Mouse (Mus musculus): ENCODE measurements around the gene Rgma.

Rgma gene

GRCm38 (mm10) chr7:73375257-73376100, at the start of gene Rgma:
TSS of gene Rgma (plus strand) at chr7:73375509.
- DNase-seq (ENCODE audit: low read depth), result no peak

GRCm38 (mm10) chr7:73326236-73326635, 49.1 kb upstream of the Rgma start:
- no peak for DNase-seq (ENCODE audit: low read depth)

GRCm38 (mm10) chr7:73326680-73327079, 48.6 kb upstream of the Rgma start:
- DNase-seq (ENCODE audit: low read depth), result no peak

- no peak for DNase-seq (ENCODE audit: low read depth)
Observed at GRCm38 (mm10) chr7:73327193-73327592, 48.1 kb upstream of the Rgma start.

- no peak for DNase-seq (ENCODE audit: low read depth)
Observed at GRCm38 (mm10) chr7:73327652-73328051, 47.7 kb upstream of the Rgma start.

GRCm38 (mm10) chr7:73328653-73329207, 46.6 kb upstream of the Rgma start:
- DNase-seq (ENCODE audit: low read depth), result no peak

- DNase-seq (ENCODE audit: low read depth), result no peak
Observed at GRCm38 (mm10) chr7:73330754-73331153, 44.6 kb upstream of the Rgma start.

GRCm38 (mm10) chr7:73331645-73332044, 43.7 kb upstream of the Rgma start:
- DNase-seq (ENCODE audit: low read depth), result no peak

GRCm38 (mm10) chr7:73333398-73333988, 41.8 kb upstream of the Rgma start:
- DNase-seq (ENCODE audit: low read depth), result no peak

- no peak for DNase-seq (ENCODE audit: low read depth)
Observed at GRCm38 (mm10) chr7:73334883-73335282, 40.4 kb upstream of the Rgma start.

- DNase-seq (ENCODE audit: low read depth), result no peak
Observed at GRCm38 (mm10) chr7:73336380-73336779, 38.9 kb upstream of the Rgma start.

GRCm38 (mm10) chr7:73338353-73338752, 37.0 kb upstream of the Rgma start:
- DNase-seq (ENCODE audit: low read depth), result no peak

GRCm38 (mm10) chr7:73343852-73344251, 31.5 kb upstream of the Rgma start:
- no peak for DNase-seq (ENCODE audit: low read depth)

GRCm38 (mm10) chr7:73348585-73349124, 26.7 kb upstream of the Rgma start:
- DNase-seq (ENCODE audit: low read depth), result no peak

- no peak for DNase-seq (ENCODE audit: low read depth)
Observed at GRCm38 (mm10) chr7:73349158-73349557, 26.2 kb upstream of the Rgma start.

GRCm38 (mm10) chr7:73355229-73355628, 20.1 kb upstream of the Rgma start:
- no peak for DNase-seq (ENCODE audit: low read depth)

- no peak for DNase-seq (ENCODE audit: low read depth)
Observed at GRCm38 (mm10) chr7:73356901-73357300, 18.4 kb upstream of the Rgma start.

- no peak for DNase-seq (ENCODE audit: low read depth)
Observed at GRCm38 (mm10) chr7:73357626-73358025, 17.7 kb upstream of the Rgma start.

GRCm38 (mm10) chr7:73365511-73365910, 9.8 kb upstream of the Rgma start:
- no peak for DNase-seq (ENCODE audit: low read depth)

- DNase-seq (ENCODE audit: low read depth), result no peak
Observed at GRCm38 (mm10) chr7:73365965-73366364, 9.3 kb upstream of the Rgma start.

- DNase-seq (ENCODE audit: low read depth), result no peak
Observed at GRCm38 (mm10) chr7:73367681-73368464, 7.4 kb upstream of the Rgma start.

- no peak for DNase-seq (ENCODE audit: low read depth)
Observed at GRCm38 (mm10) chr7:73369992-73370391, 5.3 kb upstream of the Rgma start.
